Mouse (Mus musculus) kidney, embryonic 16.5 days (tissue): Measurements from ENCODE around the gene Rnpep. TPM values are rescaled to one million over a fixed set of nuclear protein-coding genes. Genes with fewer than 3 reads are reported as not detected.

Experiments
- ATAC-seq: fragments of 200-750 bp; cut with Nextera tagmentation; 2 replicates; pipeline ENCODE4 v1.8.0; 2017; ENCODE audit warnings: moderate TSS enrichment; ENCODE audit not compliant: low FRiP score, low TSS enrichment
- H3K27ac ChIP-seq: fragments of 300-500 bp; sonication (generic); 2 replicates; pipeline ENCODE4 v1.5.1; 2014; ENCODE audit warnings: low read length
- H3K27me3 ChIP-seq: fragments of 300-500 bp; sonication (generic); 2 replicates; pipeline ENCODE4 v1.6.1; 2014; ENCODE audit warnings: low read length, control low read depth, mixed read lengths; ENCODE audit not compliant: insufficient read depth
- H3K36me3 ChIP-seq: fragments of 300-500 bp; sonication (generic); 2 replicates; pipeline ENCODE4 v1.6.1; 2014; ENCODE audit warnings: low read length, control low read depth, mixed read lengths; ENCODE audit not compliant: insufficient read depth
- H3K4me1 ChIP-seq: fragments of 300-500 bp; sonication (generic); 2 replicates; pipeline ENCODE4 v1.6.1; 2014; ENCODE audit warnings: low read length, control low read depth, mixed read lengths; ENCODE audit not compliant: insufficient read depth
- H3K4me2 ChIP-seq: fragments of 300-500 bp; sonication (generic); replicated peaks from 2 replicates; pipeline ENCODE4 v1.6.1; 2014; ENCODE audit warnings: low read depth, low read length
- H3K4me3 ChIP-seq: fragments of 300-500 bp; sonication (generic); 2 replicates; pipeline ENCODE4 v1.5.1; 2014; ENCODE audit warnings: mild to moderate bottlenecking, low read length
- H3K9ac ChIP-seq: fragments of 300-500 bp; sonication (generic); replicated peaks from 2 replicates; pipeline ENCODE4 v1.6.1; 2014; ENCODE audit warnings: low read length
- H3K9me3 ChIP-seq: fragments of 300-500 bp; sonication (generic); 2 replicates; pipeline ENCODE4 v1.6.1; 2016; ENCODE audit warnings: low read length, control low read depth
- WGBS: fragments of 180-500 bp; shearing (Covaris S2); extraction: QIAGEN DNeasy Blood & Tissue Kit; methylation state at CpG from one replicate; pipeline ENCODE4 v1.1.7; 2014; 5-methylcytosine and 5-hydroxymethylcytosine counted together
- polyA plus RNA-seq: library from polyadenylated mRNA; unstranded; fragments of >200 nt; fragmentation: Nextera tagmentation; extraction: Ambion mirVana; gene quantifications from 2 replicates; pipeline ENCODE4 v1.2.1, GENCODE M21; 2015

The Rnpep gene
- polyA plus RNA-seq, result 89.8 and 91.8 TPM in 2 replicates

DNA sequence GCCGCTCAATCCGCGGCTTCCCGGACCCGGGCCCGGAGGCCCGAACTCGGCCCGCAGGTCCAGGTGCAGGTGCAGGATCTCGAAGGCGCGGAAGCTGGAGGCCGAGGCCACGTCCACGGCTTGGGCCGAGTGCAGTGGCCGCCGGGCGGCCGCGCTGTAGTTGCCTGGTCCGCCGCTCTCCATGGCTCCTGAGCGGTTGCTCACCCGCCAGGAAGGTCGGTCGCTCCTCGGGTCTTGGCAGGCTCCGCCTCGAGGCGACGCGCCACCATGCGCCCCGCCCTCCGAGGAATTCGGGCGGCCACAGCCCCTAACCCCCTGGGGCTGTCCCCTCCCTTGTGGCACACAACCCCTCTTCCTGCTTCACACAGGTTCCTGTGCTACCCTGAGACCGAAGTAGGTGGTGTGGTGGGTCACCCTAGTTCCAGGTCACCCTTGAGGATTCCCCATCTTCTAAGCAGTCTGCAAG, at the start of gene Rnpep:
Gene Rnpep, minus strand, starts transcription at position 259 of the 466 bp plus-strand sequence.
- H3K4me2 ChIP-seq, result peak within 1 kb of the TSS; percentile 88
- ATAC-seq, result peak; percentile 93
- peak within 1 kb of the TSS; percentile 87 for H3K4me3 ChIP-seq
- no peaks in the 10 kb centered on the region for H3K9me3 ChIP-seq
- peaks cover 24% of the 10 kb centered on the region; the same call in 1 of the 2 replicates for H3K4me1 ChIP-seq
- H3K27ac ChIP-seq, result peak within 1 kb of the TSS; percentile 90
- H3K27me3 ChIP-seq, result no peaks in the 10 kb centered on the region
- H3K9ac ChIP-seq, result peak within 1 kb of the TSS; percentile 95
- under 1% methylated on average over 34 of the region's 39 CpGs for WGBS
- H3K36me3 ChIP-seq, result peaks cover 2% of the 10 kb centered on the region; the same call in 1 of the 2 replicates

DNA sequence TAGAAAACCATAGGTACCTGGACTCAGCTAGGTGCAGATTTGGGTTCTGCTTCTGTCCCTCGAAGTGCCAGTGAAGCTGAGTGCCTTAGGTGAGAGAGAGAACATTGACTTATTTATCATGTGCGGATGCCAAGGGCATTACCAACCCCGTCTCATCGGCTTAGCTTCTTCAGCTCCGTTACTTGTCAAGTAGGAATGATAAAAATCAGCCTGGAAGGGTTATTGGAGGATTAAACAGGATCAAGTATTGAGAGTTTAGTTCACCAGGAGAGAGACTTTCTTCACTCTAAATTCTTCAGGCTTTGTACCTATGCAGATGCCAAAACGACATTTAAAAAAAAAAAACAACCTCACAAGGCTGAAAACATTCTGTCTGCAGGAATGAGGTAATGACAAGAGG, 46.7 kb upstream of the Rnpep start:
- H3K36me3 ChIP-seq, result no peaks in the 10 kb centered on the region
- H3K27ac ChIP-seq, result no peak overlapping the region
- H3K9me3 ChIP-seq, result no peaks in the 10 kb centered on the region
- ATAC-seq, result no peak
- no peak overlapping the region for H3K4me2 ChIP-seq
- no peaks in the 10 kb centered on the region for H3K4me1 ChIP-seq
- WGBS, result 78% methylated on average over 6 of the region's 6 CpGs
- no peak overlapping the region for H3K9ac ChIP-seq
- no peaks in the 10 kb centered on the region for H3K27me3 ChIP-seq
- no peak overlapping the region for H3K4me3 ChIP-seq

DNA sequence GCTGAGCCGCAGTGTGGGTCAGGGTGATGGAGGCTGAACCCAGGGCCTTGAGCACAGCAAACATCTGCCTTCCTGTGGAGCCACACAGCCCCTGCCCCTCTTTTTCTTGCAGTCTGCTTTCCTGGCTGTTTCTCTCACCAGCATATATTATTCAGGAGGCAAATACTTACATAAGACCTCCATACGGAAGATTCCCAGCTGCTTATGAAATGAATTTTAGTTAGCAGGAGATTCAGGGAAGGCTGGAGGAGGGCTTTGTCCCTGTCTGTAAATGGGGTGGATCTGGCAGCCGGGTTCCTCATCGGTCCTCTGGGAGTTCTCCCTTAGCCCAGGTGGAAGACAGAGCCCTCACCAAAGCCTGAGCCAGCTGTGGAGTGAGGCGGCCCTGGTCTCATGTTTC, 44.5 kb upstream of the Rnpep start:
- 42% methylated on average over 5 of the region's 5 CpGs for WGBS
- H3K4me2 ChIP-seq, result no peak overlapping the region
- H3K27me3 ChIP-seq, result no peaks in the 10 kb centered on the region
- no peaks in the 10 kb centered on the region for H3K9me3 ChIP-seq
- peaks cover 12% of the 10 kb centered on the region for H3K4me1 ChIP-seq
- no peak overlapping the region for H3K9ac ChIP-seq
- no peak overlapping the region for H3K27ac ChIP-seq
- ATAC-seq, result no peak
- H3K36me3 ChIP-seq, result no peaks in the 10 kb centered on the region
- H3K4me3 ChIP-seq, result no peak overlapping the region

DNA sequence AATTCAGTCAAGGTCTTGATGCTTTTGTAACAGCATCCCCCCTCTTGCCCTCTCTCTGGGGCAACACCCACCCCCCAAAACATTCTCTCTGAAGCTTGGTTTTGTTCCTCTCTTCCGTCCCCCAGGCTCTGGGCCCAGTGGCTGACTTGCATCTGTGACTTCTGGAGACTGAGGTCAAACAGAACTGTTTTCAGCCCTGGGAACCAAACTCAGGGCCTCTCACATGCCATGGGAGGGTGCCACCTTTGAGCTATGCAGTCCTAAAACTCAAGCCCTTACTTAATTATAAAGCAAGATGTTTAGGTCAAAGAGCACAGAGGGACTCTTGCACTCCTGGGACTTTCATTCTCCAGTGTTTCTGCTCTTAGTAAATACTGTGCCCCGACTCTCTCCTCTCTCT, 42.0 kb upstream of the Rnpep start:
- Histone ChIP-seq H3K36me3 (no peaks in the 10 kb centered on the region), H3K9me3 (no peaks in the 10 kb centered on the region), H3K4me1 (peaks cover 12% of the 10 kb centered on the region), H3K27me3 (no peaks in the 10 kb centered on the region), H3K4me2 (no peak overlapping the region), H3K4me3 (no peak overlapping the region), H3K27ac (no peak overlapping the region), H3K9ac (no peak overlapping the region)
- no peak for ATAC-seq
- WGBS, result 74% methylated on average over 2 of the region's 2 CpGs

DNA sequence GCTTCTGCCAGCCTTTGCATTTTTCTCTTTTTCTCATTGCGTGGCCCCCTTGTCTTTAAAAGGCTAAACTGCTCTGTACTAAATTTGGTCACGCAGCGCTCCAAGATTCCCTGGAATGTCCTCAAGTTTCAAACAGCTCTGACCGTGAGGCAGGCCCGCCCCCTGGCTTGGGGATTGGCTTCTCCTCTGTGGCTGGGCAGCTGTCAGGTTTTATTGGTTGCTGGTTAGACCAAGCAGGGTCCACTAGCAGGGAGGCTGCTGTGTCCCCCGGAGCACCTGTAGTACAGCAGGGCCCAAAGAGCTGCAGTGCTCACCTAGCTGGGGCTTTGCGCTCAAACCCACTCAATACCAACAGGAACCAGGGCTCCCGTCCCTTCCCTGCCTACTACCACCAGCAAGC, 40.7 kb upstream of the Rnpep start, which contains the start of gene Lmod1:
Gene Lmod1, plus strand, starts transcription at position 237 of the 400 bp plus-strand sequence.
- H3K4me1 ChIP-seq, result peaks cover 12% of the 10 kb centered on the region
- peak within 1 kb of the TSS; percentile 52 for H3K4me2 ChIP-seq
- H3K27me3 ChIP-seq, result no peaks in the 10 kb centered on the region
- H3K36me3 ChIP-seq, result no peaks in the 10 kb centered on the region
- peak within 1 kb of the TSS; percentile 28 for H3K4me3 ChIP-seq
- peak; percentile 95 for ATAC-seq
- H3K9me3 ChIP-seq, result no peaks in the 10 kb centered on the region
- peak within 1 kb of the TSS; percentile 68; the same call in 1 of the 2 replicates for H3K27ac ChIP-seq
- 7% methylated on average over 8 of the region's 8 CpGs for WGBS
- peak within 1 kb of the TSS; percentile 35 for H3K9ac ChIP-seq

DNA sequence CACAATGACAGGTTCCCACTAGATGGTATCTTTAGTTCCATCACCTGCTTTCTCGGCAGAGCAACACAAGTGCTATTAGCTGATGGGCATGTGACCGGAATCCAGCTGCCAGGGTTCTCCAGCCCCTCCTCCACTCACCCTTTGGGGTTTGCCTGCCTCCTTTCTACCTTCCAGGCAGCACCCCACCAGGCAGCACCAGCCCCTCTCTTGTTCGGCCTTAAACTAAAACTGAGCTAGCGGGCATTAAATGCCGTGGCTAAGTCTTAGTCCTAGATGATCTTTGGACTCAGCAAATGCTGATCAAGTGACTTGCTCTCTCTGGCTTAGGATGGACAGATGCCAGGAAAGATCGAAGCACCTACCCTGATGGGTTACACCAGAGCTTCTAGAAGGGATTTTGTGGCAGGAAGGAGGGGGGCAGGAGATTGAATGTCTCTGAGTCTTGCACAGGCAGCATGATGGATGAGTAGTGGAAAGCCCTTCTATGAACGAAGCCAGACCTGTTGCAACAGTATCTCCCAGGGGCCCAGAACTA, 39.5 kb upstream of the Rnpep start:
- WGBS, result 64% methylated on average over 7 of the region's 7 CpGs
- Histone ChIP-seq H3K4me1 (peaks cover 12% of the 10 kb centered on the region), H3K36me3 (no peaks in the 10 kb centered on the region), H3K27ac (no peak overlapping the region), H3K4me3 (no peak overlapping the region), H3K4me2 (no peak overlapping the region), H3K9ac (no peak overlapping the region), H3K27me3 (no peaks in the 10 kb centered on the region), H3K9me3 (no peaks in the 10 kb centered on the region)
- ATAC-seq, result no peak

DNA sequence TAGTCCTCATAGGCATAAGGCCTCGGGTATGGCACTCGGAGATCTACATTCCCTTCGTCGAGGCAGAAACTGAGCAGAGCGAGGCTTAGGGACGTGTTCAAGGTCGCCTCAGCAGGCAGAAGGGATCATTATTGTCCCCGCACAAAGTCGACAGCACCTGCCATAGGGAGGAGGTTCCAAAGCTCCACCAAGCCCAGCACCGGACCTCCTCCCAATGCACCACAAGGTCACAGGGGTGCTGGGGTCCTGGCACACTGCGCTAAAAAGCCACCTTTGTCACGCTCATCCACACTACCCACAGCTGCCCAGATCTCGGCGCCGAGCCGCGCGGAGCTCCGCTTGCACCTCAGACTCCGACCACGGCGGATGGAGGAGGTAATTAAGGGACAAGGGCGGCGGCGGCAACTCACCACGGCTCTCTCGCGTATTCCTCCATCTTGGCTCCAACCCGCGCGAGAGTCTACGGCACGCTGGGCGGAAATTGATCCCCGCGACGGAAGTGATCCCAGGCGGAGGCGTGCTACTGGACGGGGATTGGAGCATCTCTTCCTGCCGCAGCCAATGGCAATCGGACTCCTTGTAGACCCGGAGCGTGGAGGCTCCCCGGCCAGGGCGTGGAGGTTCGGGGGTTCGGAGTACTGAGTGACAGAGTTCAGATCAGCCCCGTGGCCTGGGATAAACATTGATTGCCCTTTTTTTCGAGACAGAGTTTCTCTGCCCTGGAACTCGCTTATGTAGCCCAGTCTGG, 29.6 kb upstream of the Rnpep start, which contains the start of gene Timm17a:
Gene Timm17a, minus strand, starts transcription at position 495 of the 748 bp plus-strand sequence.
- H3K36me3 ChIP-seq, result peaks cover 11% of the 10 kb centered on the region
- peak; percentile 100 for ATAC-seq
- peak within 1 kb of the TSS; percentile 81 for H3K4me2 ChIP-seq
- H3K27ac ChIP-seq, result peak within 1 kb of the TSS; percentile 82
- peak within 1 kb of the TSS; percentile 70 for H3K4me3 ChIP-seq
- H3K4me1 ChIP-seq, result peaks cover 13% of the 10 kb centered on the region
- under 1% methylated on average over 51 of the region's 51 CpGs for WGBS
- H3K9ac ChIP-seq, result peak within 1 kb of the TSS; percentile 95
- H3K9me3 ChIP-seq, result no peaks in the 10 kb centered on the region
- no peaks in the 10 kb centered on the region for H3K27me3 ChIP-seq

DNA sequence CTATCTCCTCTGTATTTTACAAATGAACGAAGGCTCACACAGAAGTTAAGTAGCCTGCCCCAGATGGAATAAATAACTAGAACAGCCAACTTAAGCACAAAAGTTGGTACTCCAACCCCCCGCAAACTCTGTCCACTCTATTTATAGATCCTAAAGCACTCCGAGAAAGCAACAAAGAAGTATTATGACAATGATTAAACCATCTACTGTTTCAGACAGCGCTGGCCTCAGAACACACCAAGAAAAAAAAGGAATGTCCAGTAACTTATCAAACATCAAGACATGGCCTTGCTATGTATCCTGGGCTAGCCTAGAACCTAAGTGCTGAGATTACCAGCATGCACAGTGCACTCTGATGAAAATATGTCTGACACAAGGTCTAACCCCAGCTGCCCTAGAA, 28.3 kb upstream of the Rnpep start:
- ATAC-seq, result no peak

DNA sequence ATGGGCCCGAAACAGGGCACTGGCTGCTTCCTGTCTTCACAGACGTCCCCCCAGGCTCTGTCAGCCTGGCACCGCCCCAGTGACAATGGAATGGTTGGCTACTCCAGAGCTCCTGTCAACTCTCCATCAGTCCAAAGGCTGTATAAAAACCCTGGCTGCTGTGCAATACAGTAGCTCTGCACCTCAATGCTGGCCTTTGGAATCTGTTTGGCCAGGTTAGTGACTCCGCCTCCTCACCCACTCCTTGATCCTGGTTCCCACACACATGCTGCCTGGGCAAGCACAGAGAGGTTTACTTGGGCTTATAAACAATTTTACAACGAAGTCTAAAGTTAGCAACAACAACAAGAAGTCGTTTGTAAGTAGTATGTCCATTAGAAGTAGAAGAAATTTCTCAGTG, 27.5 kb upstream of the Rnpep start:
- Histone ChIP-seq H3K27ac (no peak overlapping the region), H3K9me3 (no peaks in the 10 kb centered on the region)
- ATAC-seq, result no peak

More for the DNA sequence above, 28.3 kb upstream of the Rnpep start:
- Histone ChIP-seq H3K4me3 (peak overlapping the region; percentile 70), H3K27me3 (no peaks in the 10 kb centered on the region), H3K27ac (no peak overlapping the region), H3K9ac (peak overlapping the region; percentile 95), H3K4me2 (peak overlapping the region; percentile 81), H3K4me1 (peaks cover 13% of the 10 kb centered on the region), H3K9me3 (no peaks in the 10 kb centered on the region), H3K36me3 (peaks cover 18% of the 10 kb centered on the region)
- WGBS, result 76% methylated on average over 4 of the region's 4 CpGs

DNA sequence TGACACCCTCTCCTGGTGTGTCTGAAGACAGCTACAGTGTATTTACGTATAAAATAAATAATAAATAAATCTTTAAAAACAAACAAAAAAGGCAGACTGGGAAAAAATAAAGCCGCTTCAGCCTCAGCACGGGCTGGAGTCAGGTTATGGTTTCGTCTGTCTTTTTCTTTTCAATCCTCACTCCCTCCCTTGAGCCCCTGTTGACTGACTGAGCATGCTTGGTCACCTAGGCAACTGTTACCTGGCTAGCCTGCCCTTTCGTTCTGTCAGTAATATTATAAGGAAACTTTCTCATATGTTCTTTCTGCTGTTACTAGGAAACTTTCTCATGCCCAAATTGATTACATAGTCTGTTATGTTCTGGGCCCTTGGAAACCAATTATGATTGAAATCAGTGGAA, 7.0 kb upstream of the Rnpep start:
- 73% methylated on average over 5 of the region's 5 CpGs for WGBS
- no peak overlapping the region for H3K9ac ChIP-seq
- H3K4me2 ChIP-seq, result no peak overlapping the region
- no peak for ATAC-seq
- H3K36me3 ChIP-seq, result peaks cover 12% of the 10 kb centered on the region; the same call in 1 of the 2 replicates
- peaks cover 4% of the 10 kb centered on the region; the same call in 1 of the 2 replicates for H3K4me1 ChIP-seq
- no peak overlapping the region for H3K4me3 ChIP-seq
- no peaks in the 10 kb centered on the region for H3K27me3 ChIP-seq
- H3K9me3 ChIP-seq, result no peaks in the 10 kb centered on the region
- H3K27ac ChIP-seq, result no peak overlapping the region

More for the DNA sequence above, 27.5 kb upstream of the Rnpep start:
- peaks cover 24% of the 10 kb centered on the region for H3K36me3 ChIP-seq
- H3K9ac ChIP-seq, result no peak overlapping the region
- H3K27me3 ChIP-seq, result no peaks in the 10 kb centered on the region
- H3K4me1 ChIP-seq, result peaks cover 13% of the 10 kb centered on the region
- WGBS, result 77% methylated on average over 6 of the region's 6 CpGs
- H3K4me2 ChIP-seq, result no peak overlapping the region
- no peak overlapping the region for H3K4me3 ChIP-seq
